Mouse (Mus musculus) testis, adult 2 months (tissue): ENCODE data around the gene Frem2.

Experiments used
- CTCF ChIP-seq: fragments of 200-500 bp; IDR thresholded peaks from 2 replicates; pipeline ENCODE4 v1.5.1; 2012; ENCODE audit warnings: low read depth, mild to moderate bottlenecking, inconsistent platforms, low read length, moderate library complexity; ENCODE audit not compliant: control insufficient read depth, insufficient read depth, insufficient replicate concordance
- POLR2A ChIP-seq: fragments of 200-500 bp; IDR thresholded peaks from 2 replicates; pipeline ENCODE4 v1.6.1; 2012; ENCODE audit warnings: low read depth, mild to moderate bottlenecking, inconsistent platforms, low read length, moderate library complexity; ENCODE audit not compliant: control insufficient read depth

DNA sequence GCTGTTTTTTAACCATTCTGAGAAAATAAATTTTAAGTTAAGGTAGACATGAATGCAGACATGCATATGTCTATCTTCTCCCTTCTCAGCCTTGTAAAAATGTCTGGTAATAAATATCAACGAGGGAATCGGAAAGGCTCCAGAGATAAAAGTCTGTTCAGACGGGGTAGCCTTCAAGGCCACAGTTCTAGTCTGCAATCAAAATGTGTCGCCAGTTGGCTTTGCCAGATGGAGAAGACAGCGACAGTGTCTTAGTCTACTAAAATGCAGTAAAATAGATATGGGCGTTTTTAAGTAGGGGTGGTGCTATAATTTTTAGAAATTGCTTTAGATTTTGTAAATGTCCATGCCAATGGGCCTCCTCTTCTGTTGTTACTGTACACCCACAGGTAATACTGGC is 191.8 kb downstream of the Frem2 start:
- TF ChIP-seq CTCF (no peak), POLR2A (no peak)
